Comparison of ENCODE assay signal across 1 mouse cellular context in the genomic region with DNA sequence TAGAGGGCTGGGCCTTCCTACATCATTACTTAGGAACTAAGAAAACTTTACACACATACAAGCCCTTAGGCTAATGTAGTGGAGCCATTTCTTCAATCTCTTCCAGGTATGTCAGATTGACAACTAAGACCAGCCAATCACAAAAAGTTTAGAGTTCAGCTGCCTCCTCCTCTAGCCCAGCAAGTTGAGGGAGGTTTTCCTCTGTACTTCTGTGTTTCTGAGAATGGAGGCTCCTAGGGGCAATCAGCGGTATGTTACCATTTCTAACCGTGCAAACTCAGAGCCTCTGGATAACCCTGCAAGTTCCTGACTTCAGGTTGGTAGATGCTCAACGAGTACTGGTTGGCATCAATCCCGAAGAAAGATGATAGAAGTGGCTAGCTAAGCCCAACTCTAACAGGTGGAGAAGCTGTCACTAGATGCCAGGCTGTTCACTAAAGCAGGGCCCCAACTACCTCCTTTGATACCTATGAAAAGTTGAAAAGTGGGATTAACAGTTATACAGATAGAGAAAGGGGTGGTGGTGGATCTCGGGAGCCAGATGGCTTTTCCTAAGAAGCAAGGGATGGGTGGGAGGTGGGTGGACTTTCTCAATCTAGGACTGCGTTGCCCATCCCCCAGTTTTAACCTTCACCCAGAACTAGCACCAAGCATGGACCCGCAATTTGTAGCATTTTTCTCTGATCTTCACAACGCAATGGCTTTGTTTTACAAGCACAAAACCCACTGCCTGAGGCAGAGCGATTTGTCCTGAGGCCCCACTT.
TF ChIP-seq lines count a peak whose summit lies in the region.

No protein-coding gene starts in this region.

TF ChIP-seq in CH12.LX, 34 proteins besides CTCF, POLR2A, EP300 and RAD21 (continued from another document):
- no peak for TF ChIP-seq MAX (IDR thresholded peaks at IDR 0.05; ENCODE audit: low read length)
- TF ChIP-seq SMC3 (IDR thresholded peaks at IDR 0.05; ENCODE audit: low read depth, low read length) = 0 out of 2 replicates have a peak, but pooled peaks have one; percentile 5
- TF ChIP-seq JUND (conservative IDR thresholded peaks at IDR 0.05; ENCODE audit: low read depth, low read length) = no peak
- TF ChIP-seq CHD1 (IDR thresholded peaks at IDR 0.05; ENCODE audit: low read depth, low read length) = peak; percentile 84
- TF ChIP-seq CHD2 (IDR thresholded peaks at IDR 0.05; ENCODE audit: low read length) = peak; percentile 65; the same call in 1 of the 2 replicates
- TF ChIP-seq ZC3H11A (IDR thresholded peaks at IDR 0.05; ENCODE audit: low read depth, low read length) = no peak
- no peak for TF ChIP-seq MEF2A (IDR thresholded peaks at IDR 0.05; ENCODE audit: borderline replicate concordance, low read depth, low read length)
- TF ChIP-seq ETS1 (conservative IDR thresholded peaks at IDR 0.05; ENCODE audit: low read depth, low read length) = no peak
- no peak for TF ChIP-seq PAX5 (IDR thresholded peaks at IDR 0.05; ENCODE audit: low read length)
- 0 out of 2 replicates have a peak, but pooled peaks have one; percentile 64 for TF ChIP-seq KAT2A (IDR thresholded peaks at IDR 0.05; ENCODE audit: insufficient replicate concordance, low read length)
- TF ChIP-seq BHLHE40 (IDR thresholded peaks at IDR 0.05; ENCODE audit: low read depth, low read length) = no peak
- no peak for TF ChIP-seq HCFC1 (IDR thresholded peaks at IDR 0.05; ENCODE audit: low read depth, low read length)
